Mouse (Mus musculus) intestine, embryonic 14.5 days (tissue): ENCODE measurements around the gene Kctd20. TPM values are rescaled to one million over a fixed set of nuclear protein-coding genes. Genes with fewer than 3 reads are reported as not detected.

ENCODE experiments used
- ATAC-seq: fragments of 200-750 bp; cut with Nextera tagmentation; replicated peaks from 2 replicates; pipeline ENCODE4 v1.8.0; 2017; ENCODE audit warnings: low read depth, moderate number of reproducible peaks, moderate TSS enrichment, moderate library complexity; ENCODE audit not compliant: low FRiP score, low TSS enrichment
- DNase-seq: peaks from one replicate; pipeline ENCODE4 v3.0.0-alpha.2; 2018; ENCODE audit warnings: low spot score
- H3K27ac ChIP-seq: fragments of 300-500 bp; sonication (generic); 2 replicates; pipeline ENCODE4 v1.5.1; 2014; ENCODE audit warnings: low read depth, mild to moderate bottlenecking, control low read depth
- H3K27me3 ChIP-seq: fragments of 300-500 bp; sonication (generic); replicated peaks from 2 replicates; pipeline ENCODE4 v1.6.1; 2014; ENCODE audit warnings: low read length, control low read depth; ENCODE audit not compliant: control insufficient read depth, insufficient read depth
- H3K36me3 ChIP-seq: fragments of 300-500 bp; sonication (generic); 2 replicates; pipeline ENCODE4 v1.6.1; 2014; ENCODE audit warnings: low read length, control low read depth; ENCODE audit not compliant: control insufficient read depth, insufficient read depth
- H3K4me1 ChIP-seq: fragments of 300-500 bp; sonication (generic); replicated peaks from 2 replicates; pipeline ENCODE4 v1.6.1; 2014; ENCODE audit warnings: low read length, control low read depth, mixed read lengths; ENCODE audit not compliant: control insufficient read depth, insufficient read depth
- H3K4me2 ChIP-seq: fragments of 300-500 bp; sonication (generic); 2 replicates; pipeline ENCODE4 v1.6.1; 2014; ENCODE audit warnings: low read length
- H3K4me3 ChIP-seq: fragments of 300-500 bp; sonication (generic); 2 replicates; pipeline ENCODE4 v1.5.1; 2014; ENCODE audit warnings: low read depth, low read length, control low read depth, mixed read lengths
- H3K9ac ChIP-seq: fragments of 300-500 bp; sonication (generic); 2 replicates; pipeline ENCODE4 v1.6.1; 2014; ENCODE audit warnings: mild to moderate bottlenecking, low read length
- H3K9me3 ChIP-seq: fragments of 300-500 bp; sonication (generic); 2 replicates; pipeline ENCODE4 v1.6.1; 2016; ENCODE audit warnings: low read length, control low read depth; ENCODE audit not compliant: control insufficient read depth
- WGBS: fragments of 180-500 bp; shearing (Covaris S2); extraction: QIAGEN DNeasy Blood & Tissue Kit; methylation state at CpG from one replicate; pipeline ENCODE4 v1.1.7; 2014; 5-methylcytosine and 5-hydroxymethylcytosine counted together
- polyA plus RNA-seq: library from polyadenylated mRNA; unstranded; fragments of >200 nt; fragmentation: Nextera tagmentation; extraction: Ambion mirVana; gene quantifications from 2 replicates; pipeline ENCODE4 v1.2.1, GENCODE M21; 2014

Kctd20 gene
- 72.6 and 82.4 TPM in 2 replicates for polyA plus RNA-seq

- under 1% methylated on average over 80 of the region's 80 CpGs for WGBS
- Histone ChIP-seq H3K36me3 (no peaks in the 10 kb centered on the region), H3K4me3 (peak within 1 kb of the TSS; percentile 90), H3K4me1 (peaks cover 14% of the 10 kb centered on the region), H3K9ac (peak within 1 kb of the TSS; percentile 94), H3K27me3 (no peaks in the 10 kb centered on the region), H3K4me2 (peak within 1 kb of the TSS; percentile 94), H3K9me3 (peaks cover 5% of the 10 kb centered on the region; the same call in 1 of the 2 replicates), H3K27ac (peak within 1 kb of the TSS; percentile 95)
- ATAC-seq (peak; percentile 93), DNase-seq (peak; percentile 99)
Observed at GRCm38 (mm10) chr17:28951831-28952799, at the start of gene Kctd20. Gene Kctd20 (plus strand): TSS chr17:28951950.

GRCm38 (mm10) chr17:28904546-28905376 is 47.0 kb upstream of the Kctd20 start:
- Histone ChIP-seq H3K27me3 (0 out of 2 replicates have a peak, but pooled peaks cover 5% of the 10 kb centered on the region), H3K4me2 (no peak overlapping the region), H3K36me3 (no peaks in the 10 kb centered on the region), H3K9ac (no peak overlapping the region), H3K27ac (no peak overlapping the region), H3K4me3 (no peak overlapping the region), H3K9me3 (no peaks in the 10 kb centered on the region), H3K4me1 (peaks cover 7% of the 10 kb centered on the region; the same call in 1 of the 2 replicates)
- 0 out of 2 replicates have a peak, but pooled peaks have one; percentile 20 for ATAC-seq
- 36% methylated on average over 23 of the region's 23 CpGs for WGBS
- DNase-seq = peak; percentile 90

DNA sequence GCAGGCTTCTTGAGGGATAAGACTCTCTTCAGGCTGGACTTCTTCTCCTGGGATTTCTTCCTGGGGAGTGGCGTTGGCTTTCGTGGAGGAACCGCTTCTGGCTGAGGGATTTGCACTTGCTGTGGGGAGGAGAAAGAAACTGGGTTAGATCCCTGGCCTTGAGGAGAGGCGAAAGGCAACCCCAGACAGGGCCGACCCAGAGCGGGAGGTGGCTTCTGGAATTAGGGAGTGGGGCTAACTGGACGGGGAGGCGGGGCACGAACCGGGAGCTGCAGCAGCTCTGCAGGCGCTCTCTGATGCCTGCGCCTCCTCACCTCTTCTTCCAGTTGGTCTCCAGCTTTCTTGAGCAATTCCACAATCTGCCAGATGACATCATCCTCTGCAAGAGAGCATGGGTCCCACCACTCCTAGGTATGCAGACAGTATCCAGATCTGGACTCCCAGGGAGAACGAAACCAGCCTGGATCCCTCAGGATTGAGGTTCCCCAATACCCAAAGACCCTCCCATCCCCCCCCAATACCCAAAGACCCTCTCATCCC is 46.3 kb upstream of the Kctd20 start:
- H3K9ac ChIP-seq = no peak overlapping the region
- H3K9me3 ChIP-seq = no peaks in the 10 kb centered on the region
- H3K4me3 ChIP-seq = no peak overlapping the region
- H3K4me1 ChIP-seq = peaks cover 7% of the 10 kb centered on the region; the same call in 1 of the 2 replicates
- no peak overlapping the region for H3K4me2 ChIP-seq
- DNase-seq (no peak), ATAC-seq (no peak)
- H3K36me3 ChIP-seq = no peaks in the 10 kb centered on the region
- WGBS = 73% methylated on average over 13 of the region's 13 CpGs
- 0 out of 2 replicates have a peak, but pooled peaks cover 5% of the 10 kb centered on the region for H3K27me3 ChIP-seq
- H3K27ac ChIP-seq = no peak overlapping the region

GRCm38 (mm10) chr17:28907959-28908358 is 43.8 kb upstream of the Kctd20 start:
- Histone ChIP-seq H3K27ac (no peak overlapping the region), H3K4me1 (peaks cover 7% of the 10 kb centered on the region; the same call in 1 of the 2 replicates), H3K36me3 (no peaks in the 10 kb centered on the region), H3K4me3 (no peak overlapping the region), H3K9ac (no peak overlapping the region), H3K27me3 (0 out of 2 replicates have a peak, but pooled peaks cover 5% of the 10 kb centered on the region), H3K4me2 (no peak overlapping the region), H3K9me3 (no peaks in the 10 kb centered on the region)
- DNase-seq (no peak), ATAC-seq (no peak)
- WGBS = 84% methylated on average over 7 of the region's 7 CpGs

GRCm38 (mm10) chr17:28909252-28909941 is 42.4 kb upstream of the Kctd20 start:
- H3K4me1 ChIP-seq = peaks cover 7% of the 10 kb centered on the region; the same call in 1 of the 2 replicates
- H3K9me3 ChIP-seq = no peaks in the 10 kb centered on the region
- H3K9ac ChIP-seq = no peak overlapping the region
- H3K4me3 ChIP-seq = peak overlapping the region; percentile 16
- no peak for ATAC-seq
- WGBS = 8% methylated on average over 29 of the region's 29 CpGs
- H3K36me3 ChIP-seq = no peaks in the 10 kb centered on the region
- no peak overlapping the region for H3K27ac ChIP-seq
- H3K4me2 ChIP-seq = peak overlapping the region; percentile 48
- DNase-seq = peak; percentile 85
- 0 out of 2 replicates have a peak, but pooled peaks cover 5% of the 10 kb centered on the region for H3K27me3 ChIP-seq

DNA sequence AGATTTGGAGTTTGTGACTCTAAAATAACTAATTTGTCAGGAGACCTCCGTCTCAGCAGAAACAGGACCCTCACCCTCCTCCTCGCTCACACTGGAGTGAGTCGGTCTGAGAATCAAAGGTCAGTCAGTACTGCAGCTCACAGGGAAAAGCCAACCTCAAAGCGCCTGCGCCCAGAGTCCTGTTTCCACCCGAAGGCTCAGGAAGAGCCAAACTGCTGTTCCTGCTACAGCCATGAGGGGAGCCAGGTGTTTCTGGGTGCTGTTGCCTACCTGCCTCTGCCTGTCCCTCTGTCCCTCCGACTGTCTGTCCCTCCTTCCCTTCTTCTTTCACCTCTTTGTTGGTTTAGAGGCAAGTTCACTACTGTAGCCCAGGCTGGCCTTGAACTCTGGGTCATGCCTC is 41.6 kb upstream of the Kctd20 start:
- Histone ChIP-seq H3K4me1 (peaks cover 3% of the 10 kb centered on the region; the same call in 1 of the 2 replicates), H3K9ac (no peak overlapping the region), H3K9me3 (no peaks in the 10 kb centered on the region), H3K36me3 (no peaks in the 10 kb centered on the region), H3K27me3 (0 out of 2 replicates have a peak, but pooled peaks cover 5% of the 10 kb centered on the region), H3K27ac (no peak overlapping the region), H3K4me3 (0 out of 2 replicates have a peak overlapping the region, but pooled peaks have one; percentile 16), H3K4me2 (peak overlapping the region; percentile 48)
- ATAC-seq = peak; percentile 56; the same call in 1 of the 2 replicates
- WGBS = 36% methylated on average over 7 of the region's 7 CpGs
- DNase-seq = no peak

DNA sequence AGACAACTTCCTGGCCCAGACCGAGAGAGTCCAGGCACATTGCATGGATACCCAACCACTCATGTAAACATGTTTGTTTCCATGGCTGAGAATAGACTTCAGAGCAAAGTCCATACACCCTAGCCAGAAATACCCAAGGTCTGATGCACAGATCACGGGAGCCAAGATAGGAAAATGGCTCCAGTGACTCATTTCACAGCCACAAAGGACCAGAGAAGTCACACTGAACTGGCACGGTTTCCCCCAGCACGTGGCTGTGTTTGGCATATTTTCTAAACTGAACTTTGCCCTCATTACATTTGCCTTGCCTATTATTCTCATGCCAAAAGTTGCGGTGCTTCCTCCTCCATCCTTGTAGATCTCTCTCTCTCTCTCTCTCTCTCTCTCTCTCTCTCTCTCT is 38.5 kb upstream of the Kctd20 start:
- DNase-seq = no peak
- no peak overlapping the region for H3K27ac ChIP-seq
- H3K36me3 ChIP-seq = no peaks in the 10 kb centered on the region
- 48% methylated on average over 5 of the region's 5 CpGs for WGBS
- ATAC-seq = no peak
- peaks cover 3% of the 10 kb centered on the region; the same call in 1 of the 2 replicates for H3K4me1 ChIP-seq
- 0 out of 2 replicates have a peak, but pooled peaks cover 5% of the 10 kb centered on the region for H3K27me3 ChIP-seq
- H3K9me3 ChIP-seq = no peaks in the 10 kb centered on the region
- no peak overlapping the region for H3K9ac ChIP-seq
- 0 out of 2 replicates have a peak overlapping the region, but pooled peaks have one; percentile 16 for H3K4me2 ChIP-seq
- no peak overlapping the region for H3K4me3 ChIP-seq
